ENCODE assay signal across 19 mouse cellular contexts in the genomic region with DNA sequence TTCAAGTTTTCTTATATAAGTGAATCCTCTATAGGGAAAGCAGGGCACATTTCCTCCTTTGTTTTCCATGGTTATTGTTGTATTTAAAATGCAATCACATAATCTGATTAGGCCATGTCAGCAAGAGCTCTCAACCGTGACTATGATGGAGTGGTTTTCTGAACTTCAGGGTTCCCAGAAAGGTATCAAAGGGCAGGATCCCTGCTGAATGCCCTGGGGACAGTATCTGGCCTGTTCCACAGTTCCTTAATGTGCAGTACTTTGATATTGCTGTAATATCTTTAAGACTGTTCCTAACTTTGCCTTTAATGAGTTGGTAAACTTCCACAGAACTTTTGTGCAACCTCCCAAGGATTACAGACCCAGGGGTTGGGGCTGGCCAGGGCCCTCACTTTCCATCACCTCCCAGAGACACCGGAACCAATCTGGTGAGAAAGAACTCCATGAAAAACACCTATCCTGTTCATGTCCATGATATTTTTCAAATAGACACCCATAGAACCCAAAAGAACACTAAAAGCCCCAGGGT. TPM values are rescaled to one million over a fixed set of nuclear protein-coding genes. Genes with fewer than 3 reads are reported as not detected.
DNase-seq lines count a peak whose midpoint lies in the region; ATAC-seq lines count a peak whose summit lies in the region.
"Had no signal": no experiment of that assay in that cellular context is flagged by ENCODE, and none has a peak within 500 bp of the region (broad histone marks: within the 10 kb centered on the region; RNA-seq: fewer than 3 reads in every experiment).

No protein-coding gene starts in this region.

- no peak for DNase-seq in hindbrain, embryonic 11.5 days (ENCODE audit: low spot score)
- DNase-seq in hindbrain, embryonic 10.5 days (ENCODE audit: low spot score): no peak
- DNase-seq in kidney, adult 18-20 months: peak; percentile 9
- peak; percentile 5 to 40 for DNase-seq in kidney, postnatal 25 days
- DNase-seq: cerebellum, adult 2 months; heart, adult 2 months; retina, postnatal 1 day; thymus, postnatal 25 days had no signal

- ATAC-seq in hindbrain, embryonic 11.5 days (ENCODE audit: low FRiP score): peak; percentile 43; the same call in 1 of the 2 replicates
- no peak for ATAC-seq in megakaryocyte-erythroid progenitor cell, adult 5-6 weeks (replicated peaks; ENCODE audit: low FRiP score, low TSS enrichment, poor library complexity, severe bottlenecking)
- no peak for ATAC-seq in forebrain, embryonic 12.5 days (ENCODE audit: low FRiP score)
- ATAC-seq: activated CD4-positive, CD25-positive, alpha-beta regulatory T cell, adult 4 months; forebrain, embryonic 14.5 days had no signal

- WGBS in hindbrain, embryonic 11.5 days: 77% methylated on average over 2 of the region's 2 CpGs
- WGBS in hindbrain, embryonic 10.5 days: 74% methylated on average over 2 of the region's 2 CpGs
- WGBS in forebrain, embryonic 12.5 days: 58% methylated on average over 2 of the region's 2 CpGs

- no peaks in the 10 kb centered on the region for H3K4me1 ChIP-seq in hindbrain, embryonic 11.5 days (replicated peaks; ENCODE audit: control insufficient read depth, insufficient read depth, low read length)
- H3K4me1 ChIP-seq in hindbrain, embryonic 10.5 days (replicated peaks): no peaks in the 10 kb centered on the region
- peaks cover 4% of the 10 kb centered on the region; the same call in 1 of the 2 replicates for H3K4me1 ChIP-seq in brown adipose tissue, adult 24 weeks (ENCODE audit: control insufficient read depth, insufficient read depth, insufficient read length, low read length)
- no peaks in the 10 kb centered on the region; the same call in 1 of the 2 replicates for H3K4me1 ChIP-seq in forebrain, embryonic 12.5 days
- H3K4me1 ChIP-seq: limb, embryonic 13.5 days; neural tube, embryonic 15.5 days; stomach, embryonic 15.5 days had no signal

- no peak overlapping the region for H3K4me2 ChIP-seq in hindbrain, embryonic 11.5 days (replicated peaks; ENCODE audit: low read depth, low read length)
- no peak overlapping the region for H3K4me2 ChIP-seq in forebrain, embryonic 12.5 days
- H3K4me2 ChIP-seq: limb, embryonic 13.5 days; neural tube, embryonic 15.5 days; stomach, embryonic 15.5 days had no signal

- H3K36me3 ChIP-seq in hindbrain, embryonic 11.5 days (ENCODE audit: control insufficient read depth, insufficient read depth, low read length): no peaks in the 10 kb centered on the region
- H3K36me3 ChIP-seq in hindbrain, embryonic 10.5 days: no peaks in the 10 kb centered on the region
- no peaks in the 10 kb centered on the region for H3K36me3 ChIP-seq in forebrain, embryonic 12.5 days (replicated peaks)
- H3K36me3 ChIP-seq: limb, embryonic 13.5 days; neural tube, embryonic 15.5 days; stomach, embryonic 15.5 days had no signal

- H3K4me3 ChIP-seq in hindbrain, embryonic 11.5 days (ENCODE audit: low read depth, low read length): no peak overlapping the region
- H3K4me3 ChIP-seq in hindbrain, embryonic 10.5 days: no peak overlapping the region
- no peak overlapping the region for H3K4me3 ChIP-seq in brown adipose tissue, adult 24 weeks (ENCODE audit: insufficient read depth, low read depth, low read length)
- no peak overlapping the region for H3K4me3 ChIP-seq in forebrain, embryonic 12.5 days (replicated peaks)
- H3K4me3 ChIP-seq: heart, adult 2 months; limb, embryonic 13.5 days; neural tube, embryonic 15.5 days; stomach, embryonic 15.5 days had no signal

- no peak overlapping the region for H3K27ac ChIP-seq in hindbrain, embryonic 11.5 days (ENCODE audit: low read depth, low read length)
- no peak overlapping the region for H3K27ac ChIP-seq in hindbrain, embryonic 10.5 days
- peak overlapping the region; percentile 44 for H3K27ac ChIP-seq in brown adipose tissue, adult 24 weeks (replicated peaks; ENCODE audit: low read depth, low read length)
- H3K27ac ChIP-seq in forebrain, embryonic 12.5 days: no peak overlapping the region
- H3K27ac ChIP-seq: heart, adult 2 months; limb, embryonic 13.5 days; neural tube, embryonic 15.5 days; stomach, embryonic 15.5 days had no signal

- H3K9ac ChIP-seq in hindbrain, embryonic 11.5 days (ENCODE audit: low read depth, low read length): no peak overlapping the region
- H3K9ac ChIP-seq in forebrain, embryonic 12.5 days: no peak overlapping the region
- H3K9ac ChIP-seq: limb, embryonic 13.5 days; neural tube, embryonic 15.5 days; stomach, embryonic 15.5 days had no signal

- no peaks in the 10 kb centered on the region for H3K9me3 ChIP-seq in hindbrain, embryonic 11.5 days (ENCODE audit: control insufficient read depth, low read length)
- no peaks in the 10 kb centered on the region for H3K9me3 ChIP-seq in hindbrain, embryonic 10.5 days
- H3K9me3 ChIP-seq in forebrain, embryonic 12.5 days: no peaks in the 10 kb centered on the region
- H3K9me3 ChIP-seq: limb, embryonic 13.5 days; neural tube, embryonic 15.5 days; stomach, embryonic 15.5 days had no signal

- H3K27me3 ChIP-seq in hindbrain, embryonic 11.5 days (ENCODE audit: control insufficient read depth, insufficient read depth, low read length): no peaks in the 10 kb centered on the region
- no peaks in the 10 kb centered on the region for H3K27me3 ChIP-seq in hindbrain, embryonic 10.5 days (ENCODE audit: insufficient read depth, poor library complexity, severe bottlenecking)
- no peaks in the 10 kb centered on the region for H3K27me3 ChIP-seq in forebrain, embryonic 12.5 days
- H3K27me3 ChIP-seq: limb, embryonic 13.5 days; neural tube, embryonic 15.5 days; stomach, embryonic 15.5 days had no signal

RNA-seq across cellular contexts. Expression of gene Car1, which starts 21.6 kb away (rescaled TPM):
- 0.21 TPM in 1 of 2 replicates, not detected in the other for polyA plus RNA-seq in hindbrain, embryonic 11.5 days (2014; fragmentation: Nextera tagmentation; extraction: Ambion mirVana)
- not detected in 2 replicates for polyA plus RNA-seq in hindbrain, embryonic 10.5 days (2016; fragmentation: Nextera tagmentation; extraction: Ambion mirVana)
- polyA plus RNA-seq in brown adipose tissue, adult 24 weeks (2012; ENCODE audit: insufficient read depth, insufficient read length, missing spikeins): 0.87 and 1.2 TPM in 2 replicates
- 4,691 and 4,861 TPM in 2 replicates for total RNA-seq in megakaryocyte-erythroid progenitor cell, adult 5-6 weeks (2014; fragmentation: Nextera tagmentation)
- total RNA-seq in megakaryocyte-erythroid progenitor cell, adult 5-6 weeks (2017): 2,707 and 3,284 TPM in 2 replicates
- polyA plus RNA-seq in forebrain, embryonic 12.5 days (2016; fragmentation: Nextera tagmentation; extraction: Ambion mirVana): not detected in 2 replicates
- total RNA-seq: heart, adult 2 months; heart, postnatal 36 days; left cerebral cortex, adult 18-20 months had no signal
- polyA plus RNA-seq: cerebellum, adult 2 months; forebrain, embryonic 14.5 days; neural tube, embryonic 15.5 days; small intestine, adult 2 months had no signal

Comparison
In these comparisons a context has a peak if more than half of its experiments do, and no peak if none do; other contexts are left out.
1. DNase-seq: peak in kidney, adult 18-20 months (single experiment) and kidney, postnatal 25 days (2 of 2); none in hindbrain, embryonic 11.5 days (single experiment) and hindbrain, embryonic 10.5 days (single experiment).